Mouse (Mus musculus) intestine, embryonic 16.5 days (tissue): ENCODE data around the gene Adarb2. TPM values are rescaled to one million over a fixed set of nuclear protein-coding genes. Genes with fewer than 3 reads are reported as not detected.

Source experiments
- ATAC-seq: fragments of 200-750 bp; cut with Nextera tagmentation; 2 replicates; pipeline ENCODE4 v1.8.0; 2017; ENCODE audit warnings: moderate TSS enrichment, moderate library complexity
- H3K27ac ChIP-seq: fragments of 300-500 bp; sonication (generic); 2 replicates; pipeline ENCODE4 v1.5.1; 2014; ENCODE audit warnings: mild to moderate bottlenecking, low read length
- H3K27me3 ChIP-seq: fragments of 300-500 bp; sonication (generic); replicated peaks from 2 replicates; pipeline ENCODE4 v1.6.1; 2014; ENCODE audit warnings: low read length, control low read depth, mixed read lengths; ENCODE audit not compliant: control insufficient read depth, insufficient read depth
- H3K36me3 ChIP-seq: fragments of 300-500 bp; sonication (generic); 2 replicates; pipeline ENCODE4 v1.6.1; 2014; ENCODE audit warnings: low read length, control low read depth; ENCODE audit not compliant: control insufficient read depth, insufficient read depth
- H3K4me1 ChIP-seq: fragments of 300-500 bp; sonication (generic); 2 replicates; pipeline ENCODE4 v1.6.1; 2014; ENCODE audit warnings: low read length, control low read depth, mixed read lengths; ENCODE audit not compliant: control insufficient read depth, insufficient read depth
- H3K4me2 ChIP-seq: fragments of 300-500 bp; sonication (generic); 2 replicates; pipeline ENCODE4 v1.6.1; 2014; ENCODE audit warnings: low read depth, low read length, control low read depth
- H3K4me3 ChIP-seq: fragments of 300-500 bp; sonication (generic); 2 replicates; pipeline ENCODE4 v1.5.1; 2014; ENCODE audit warnings: mild to moderate bottlenecking, low read length
- H3K9ac ChIP-seq: fragments of 300-500 bp; sonication (generic); 2 replicates; pipeline ENCODE4 v1.6.1; 2014; ENCODE audit warnings: low read depth, low read length
- H3K9me3 ChIP-seq: fragments of 300-500 bp; sonication (generic); 2 replicates; pipeline ENCODE4 v1.6.1; 2016; ENCODE audit warnings: low read length, control low read depth; ENCODE audit not compliant: control insufficient read depth
- WGBS: fragments of 180-500 bp; shearing (Covaris S2); extraction: QIAGEN DNeasy Blood & Tissue Kit; methylation state at CpG from one replicate; pipeline ENCODE4 v1.1.7; 2014; 5-methylcytosine and 5-hydroxymethylcytosine counted together
- polyA plus RNA-seq: library from polyadenylated mRNA; unstranded; fragments of >200 nt; fragmentation: Nextera tagmentation; extraction: Ambion mirVana; gene quantifications from 2 replicates; pipeline ENCODE4 v1.2.1, GENCODE M21; 2015

Adarb2 gene
- polyA plus RNA-seq, 1 experiment from 2014 or later = 0.43 TPM

DNA sequence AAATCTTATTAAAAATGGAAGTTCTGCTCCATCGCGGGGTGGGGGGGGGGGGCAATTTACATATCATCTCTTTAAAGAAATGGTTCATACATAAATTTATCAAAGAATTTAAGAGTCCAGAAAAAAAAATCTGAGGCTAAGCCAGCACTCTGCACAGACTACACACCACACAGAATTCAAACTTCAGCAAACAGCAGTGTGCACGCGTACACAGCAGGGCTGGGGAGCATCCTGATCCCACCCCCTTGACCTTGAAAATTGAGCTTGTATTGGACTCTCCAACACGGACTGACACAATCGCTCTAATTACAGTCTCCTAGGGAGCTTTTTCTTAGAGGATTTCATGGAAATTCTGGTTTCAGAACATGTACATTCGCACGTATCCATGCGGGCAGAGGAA is 490.1 kb downstream of the Adarb2 start:
- no peak overlapping the region for H3K4me2 ChIP-seq
- H3K27ac ChIP-seq = no peak overlapping the region
- no peak overlapping the region for H3K9ac ChIP-seq
- 68% methylated on average over 9 of the region's 9 CpGs for WGBS
- no peaks in the 10 kb centered on the region for H3K9me3 ChIP-seq
- H3K4me3 ChIP-seq = no peak overlapping the region
- no peaks in the 10 kb centered on the region for H3K27me3 ChIP-seq
- no peaks in the 10 kb centered on the region for H3K36me3 ChIP-seq
- no peak for ATAC-seq
- H3K4me1 ChIP-seq = no peaks in the 10 kb centered on the region

DNA sequence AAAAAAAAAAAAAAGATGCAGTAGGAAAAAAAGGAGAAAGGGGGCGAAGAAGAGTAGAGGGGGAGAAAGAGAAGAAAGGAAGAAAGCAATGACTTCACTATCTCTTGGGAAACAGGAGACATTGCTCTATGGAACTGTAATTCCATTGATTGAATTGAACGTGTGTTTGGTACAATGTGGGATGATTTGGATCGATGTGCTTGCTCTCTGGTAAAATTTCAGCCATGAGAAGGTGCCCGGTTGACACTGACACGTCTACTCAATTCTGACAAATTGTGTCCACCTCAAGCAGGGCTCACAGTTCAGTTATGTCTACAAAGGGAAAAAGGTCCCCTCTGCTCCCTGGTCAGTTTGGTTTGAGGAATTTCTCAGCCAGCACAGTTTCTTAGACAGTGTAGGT is 495.8 kb downstream of the Adarb2 start:
- Histone ChIP-seq H3K4me1 (no peaks in the 10 kb centered on the region), H3K27ac (no peak overlapping the region), H3K9me3 (no peaks in the 10 kb centered on the region), H3K27me3 (no peaks in the 10 kb centered on the region), H3K36me3 (no peaks in the 10 kb centered on the region), H3K4me3 (no peak overlapping the region), H3K9ac (no peak overlapping the region), H3K4me2 (no peak overlapping the region)
- ATAC-seq = no peak
- WGBS = 93% methylated on average over 5 of the region's 5 CpGs

GRCm38 (mm10) chr13:8699831-8700230 is 497.2 kb downstream of the Adarb2 start:
- Histone ChIP-seq H3K4me1 (no peaks in the 10 kb centered on the region), H3K4me2 (no peak overlapping the region), H3K9ac (no peak overlapping the region), H3K36me3 (no peaks in the 10 kb centered on the region), H3K4me3 (no peak overlapping the region), H3K27ac (no peak overlapping the region), H3K9me3 (no peaks in the 10 kb centered on the region), H3K27me3 (no peaks in the 10 kb centered on the region)
- 68% methylated on average over 3 of the region's 3 CpGs for WGBS
- ATAC-seq = no peak

- Histone ChIP-seq H3K27ac (no peak overlapping the region), H3K9ac (no peak overlapping the region), H3K4me1 (no peaks in the 10 kb centered on the region), H3K4me3 (no peak overlapping the region), H3K27me3 (no peaks in the 10 kb centered on the region), H3K4me2 (no peak overlapping the region), H3K9me3 (no peaks in the 10 kb centered on the region), H3K36me3 (no peaks in the 10 kb centered on the region)
- no peak for ATAC-seq
- 65% methylated on average over 4 of the region's 4 CpGs for WGBS
Observed at GRCm38 (mm10) chr13:8700981-8701380, 498.3 kb downstream of the Adarb2 start.

- Histone ChIP-seq H3K4me2 (no peak overlapping the region), H3K4me3 (no peak overlapping the region), H3K27ac (no peak overlapping the region), H3K9ac (no peak overlapping the region), H3K9me3 (no peaks in the 10 kb centered on the region), H3K36me3 (no peaks in the 10 kb centered on the region), H3K4me1 (no peaks in the 10 kb centered on the region), H3K27me3 (no peaks in the 10 kb centered on the region)
- ATAC-seq = no peak
- 38% methylated on average over 4 of the region's 4 CpGs for WGBS
Observed at GRCm38 (mm10) chr13:8705296-8705695, 502.6 kb downstream of the Adarb2 start.

DNA sequence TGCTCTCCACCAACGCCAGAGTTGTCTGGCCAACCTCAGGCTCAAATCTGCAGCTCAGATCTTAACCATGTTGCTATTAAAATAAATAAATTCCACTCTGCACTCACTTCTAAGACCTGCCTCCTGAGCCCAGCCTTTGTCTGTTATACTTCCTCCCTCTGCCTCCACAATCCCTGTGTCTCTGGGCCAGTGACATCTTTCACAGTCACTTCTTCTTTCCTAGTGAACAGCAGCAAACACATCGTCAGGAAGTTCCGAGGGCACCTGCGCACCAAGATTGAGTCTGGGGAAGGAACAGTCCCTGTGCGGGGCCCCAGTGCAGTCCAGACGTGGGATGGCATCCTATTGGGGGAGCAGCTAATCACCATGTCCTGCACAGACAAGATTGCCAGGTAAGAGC is 510.7 kb downstream of the Adarb2 start:
- H3K27ac ChIP-seq = no peak overlapping the region
- no peaks in the 10 kb centered on the region for H3K27me3 ChIP-seq
- H3K36me3 ChIP-seq = no peaks in the 10 kb centered on the region
- WGBS = 75% methylated on average over 6 of the region's 6 CpGs
- no peak overlapping the region for H3K4me3 ChIP-seq
- H3K9me3 ChIP-seq = no peaks in the 10 kb centered on the region
- H3K9ac ChIP-seq = no peak overlapping the region
- no peaks in the 10 kb centered on the region for H3K4me1 ChIP-seq
- no peak for ATAC-seq
- no peak overlapping the region for H3K4me2 ChIP-seq

- no peak for ATAC-seq
- WGBS = 85% methylated on average over 10 of the region's 10 CpGs
- no peaks in the 10 kb centered on the region for H3K36me3 ChIP-seq
Observed at GRCm38 (mm10) chr13:8729972-8730645, 527.4 kb downstream of the Adarb2 start.

GRCm38 (mm10) chr13:8737139-8737865 is 534.6 kb downstream of the Adarb2 start:
- H3K4me1 ChIP-seq = no peaks in the 10 kb centered on the region
- no peaks in the 10 kb centered on the region for H3K9me3 ChIP-seq
- H3K27ac ChIP-seq = no peak overlapping the region
- H3K9ac ChIP-seq = no peak overlapping the region
- no peak overlapping the region for H3K4me3 ChIP-seq
- no peak overlapping the region for H3K4me2 ChIP-seq
- no peaks in the 10 kb centered on the region for H3K27me3 ChIP-seq
- no peaks in the 10 kb centered on the region for H3K36me3 ChIP-seq
- ATAC-seq = no peak
- WGBS = 66% methylated on average over 5 of the region's 5 CpGs

More at GRCm38 (mm10) chr13:8729972-8730645, 527.4 kb downstream of the Adarb2 start:
- Histone ChIP-seq H3K4me3 (no peak overlapping the region), H3K27me3 (no peaks in the 10 kb centered on the region), H3K4me1 (no peaks in the 10 kb centered on the region), H3K9me3 (no peaks in the 10 kb centered on the region), H3K27ac (no peak overlapping the region), H3K4me2 (no peak overlapping the region), H3K9ac (no peak overlapping the region)

GRCm38 (mm10) chr13:8742792-8743191 is 540.1 kb downstream of the Adarb2 start:
- Histone ChIP-seq H3K36me3 (no peaks in the 10 kb centered on the region), H3K9me3 (no peaks in the 10 kb centered on the region), H3K9ac (no peak overlapping the region), H3K27me3 (no peaks in the 10 kb centered on the region), H3K4me1 (no peaks in the 10 kb centered on the region), H3K4me3 (no peak overlapping the region), H3K27ac (no peak overlapping the region), H3K4me2 (no peak overlapping the region)
- 86% methylated on average over 5 of the region's 5 CpGs for WGBS
- ATAC-seq = no peak
